ENCODE assay signal across 8 mouse cellular contexts in the genomic region with DNA sequence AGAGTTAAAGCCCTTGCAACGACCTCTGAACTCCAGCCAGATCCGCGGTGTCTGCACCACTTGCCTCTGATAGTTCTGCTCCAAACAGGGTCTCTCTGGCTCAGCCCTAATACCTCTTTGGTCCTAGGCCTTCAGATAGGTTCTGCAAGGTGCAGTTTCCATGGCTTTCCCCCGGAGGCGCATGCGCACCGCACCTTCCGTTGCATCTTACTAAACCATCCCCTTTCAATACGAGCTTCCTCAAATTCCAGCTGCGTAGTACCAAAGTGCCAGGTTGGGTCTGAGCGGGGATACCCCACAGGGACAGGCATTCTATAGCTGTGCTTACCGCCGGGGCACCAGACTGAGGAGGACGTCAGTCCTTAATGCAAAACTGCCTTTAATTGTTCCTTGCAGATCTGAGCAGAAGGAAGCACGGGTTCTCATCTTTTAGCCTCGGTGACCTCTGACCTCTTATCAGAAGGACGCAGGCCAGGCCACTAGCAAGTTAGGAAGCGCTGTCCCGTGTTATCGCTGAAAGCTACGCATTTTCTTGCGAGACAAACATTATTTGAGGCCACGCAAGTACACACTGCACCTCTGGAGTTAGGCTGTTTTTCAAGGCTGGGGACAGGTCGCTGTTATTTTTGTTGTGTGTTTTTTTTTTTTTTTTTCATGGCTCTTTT.
DNase-seq lines count a peak whose midpoint lies in the region; ATAC-seq and TF ChIP-seq lines count a peak whose summit lies in the region.
"Had no signal": no experiment of that assay in that cellular context is flagged by ENCODE, and none has a peak within 500 bp of the region (broad histone marks: within the 10 kb centered on the region; RNA-seq: fewer than 3 reads in every experiment).

No protein-coding gene starts in this region.

- ATAC-seq in forebrain, embryonic 16.5 days, result 0 out of 2 replicates have a peak, but pooled peaks have one; percentile 29
- ATAC-seq in midbrain, embryonic 13.5 days, result peak; percentile 59

- WGBS in forebrain, embryonic 16.5 days, result 17% methylated on average over 24 of the region's 24 CpGs
- WGBS in midbrain, embryonic 13.5 days, result 15% methylated on average over 24 of the region's 24 CpGs

- H3K4me2 ChIP-seq in forebrain, embryonic 16.5 days (ENCODE audit: low read length), result peak overlapping the region; percentile 27
- peak overlapping the region; percentile 46 for H3K4me2 ChIP-seq in midbrain, embryonic 13.5 days (replicated peaks)
- H3K4me2 ChIP-seq: liver, embryonic 15.5 days had no signal

- no peaks in the 10 kb centered on the region for H3K9me3 ChIP-seq in E14TG2a.4 (ENCODE audit: low read length)
- no peaks in the 10 kb centered on the region for H3K9me3 ChIP-seq in forebrain, embryonic 16.5 days (ENCODE audit: control insufficient read depth, low read length)
- H3K9me3 ChIP-seq in midbrain, embryonic 13.5 days, result no peaks in the 10 kb centered on the region
- H3K9me3 ChIP-seq: liver, embryonic 15.5 days had no signal

- 0 out of 2 replicates have a peak overlapping the region, but pooled peaks have one; percentile 19 for H3K9ac ChIP-seq in forebrain, embryonic 16.5 days (replicated peaks; ENCODE audit: low read depth, low read length)
- H3K9ac ChIP-seq in midbrain, embryonic 13.5 days (replicated peaks), result no peak overlapping the region
- H3K9ac ChIP-seq: liver, embryonic 15.5 days had no signal

- no peak for TF ChIP-seq CTCF in E14TG2a.4 (conservative IDR thresholded peaks at IDR 0.05; ENCODE audit: low read length)

- peak; percentile 62 for DNase-seq in CD4-positive helper T cell, adult 2 months (ENCODE audit: low read depth, low spot score)
- peak; percentile 30 for DNase-seq in thymus, postnatal 25 days
- DNase-seq in kidney, adult 11 months, result no peak
- DNase-seq in kidney, postnatal 14 days, result no peak

- H3K36me3 ChIP-seq in E14TG2a.4 (ENCODE audit: insufficient read depth, low read length), result no peaks in the 10 kb centered on the region
- H3K36me3 ChIP-seq in forebrain, embryonic 16.5 days (ENCODE audit: control insufficient read depth, insufficient read depth), result no peaks in the 10 kb centered on the region
- H3K36me3 ChIP-seq in midbrain, embryonic 13.5 days, result no peaks in the 10 kb centered on the region
- H3K36me3 ChIP-seq: liver, embryonic 15.5 days had no signal

- peaks cover 54% of the 10 kb centered on the region for H3K27me3 ChIP-seq in E14TG2a.4 (ENCODE audit: insufficient read depth, low read length)
- H3K27me3 ChIP-seq in forebrain, embryonic 16.5 days (replicated peaks; ENCODE audit: control insufficient read depth, insufficient read depth, low read length), result no peaks in the 10 kb centered on the region
- H3K27me3 ChIP-seq in midbrain, embryonic 13.5 days, result peaks cover 3% of the 10 kb centered on the region; the same call in 1 of the 2 replicates

- H3K27ac ChIP-seq in forebrain, embryonic 16.5 days (ENCODE audit: low read length), result no peak overlapping the region
- no peak overlapping the region for H3K27ac ChIP-seq in midbrain, embryonic 13.5 days
- H3K27ac ChIP-seq: liver, embryonic 15.5 days had no signal

- H3K4me1 ChIP-seq in E14TG2a.4 (replicated peaks; ENCODE audit: low read depth, low read length), result peaks cover 78% of the 10 kb centered on the region
- H3K4me1 ChIP-seq in forebrain, embryonic 16.5 days (replicated peaks; ENCODE audit: control insufficient read depth, insufficient read depth, low read length), result peaks cover 37% of the 10 kb centered on the region
- peaks cover 42% of the 10 kb centered on the region for H3K4me1 ChIP-seq in midbrain, embryonic 13.5 days (replicated peaks)
- H3K4me1 ChIP-seq: liver, embryonic 15.5 days had no signal

- peak overlapping the region; percentile 54 for H3K4me3 ChIP-seq in E14TG2a.4 (replicated peaks; ENCODE audit: low read length)
- no peak overlapping the region for H3K4me3 ChIP-seq in forebrain, embryonic 16.5 days (replicated peaks; ENCODE audit: low read length)
- H3K4me3 ChIP-seq in midbrain, embryonic 13.5 days (replicated peaks), result no peak overlapping the region
- H3K4me3 ChIP-seq: liver, embryonic 15.5 days had no signal

Comparison
In these comparisons a context has a peak if more than half of its experiments do, and no peak if none do; other contexts are left out.
1. DNase-seq: peak in CD4-positive helper T cell, adult 2 months (single experiment) and thymus, postnatal 25 days (single experiment); none in kidney, adult 11 months (single experiment) and kidney, postnatal 14 days (single experiment).